Mouse (Mus musculus) adrenal gland, postnatal 36 days (tissue): ENCODE measurements at regions not wholly inside any gene's neighbourhood (a gene's known extent, or its start where the extent isn't known, plus 50 kb on each side); places are given as distances from the start of the nearest gene placed in this dataset.

ENCODE experiments used
- DNase-seq, 2 experiments: peaks; one replicate each; pipeline ENCODE4 v3.0.0; 2021; ENCODE audit warnings: mixed read lengths in 1 of 2

DNA sequence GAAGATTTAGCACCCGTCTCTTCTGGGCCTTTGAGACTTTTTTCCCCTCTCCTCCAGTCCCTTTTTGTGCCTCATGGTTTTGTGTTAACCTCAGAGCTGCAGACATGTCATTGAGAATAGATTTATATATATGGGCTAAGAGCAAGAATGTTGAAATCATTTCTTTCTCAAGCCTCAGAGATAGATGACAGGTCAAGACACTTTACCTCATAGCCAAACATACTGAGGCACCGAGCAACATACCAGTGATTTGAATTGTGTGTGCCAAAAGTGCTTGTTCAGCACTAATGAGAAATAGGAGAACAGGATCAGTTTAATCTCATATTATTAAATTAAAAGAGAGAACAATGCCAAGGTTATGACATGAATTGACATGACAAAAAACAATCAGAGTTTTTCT lies 464.2 kb upstream of the Marcks start:
- no peak for DNase-seq

DNA sequence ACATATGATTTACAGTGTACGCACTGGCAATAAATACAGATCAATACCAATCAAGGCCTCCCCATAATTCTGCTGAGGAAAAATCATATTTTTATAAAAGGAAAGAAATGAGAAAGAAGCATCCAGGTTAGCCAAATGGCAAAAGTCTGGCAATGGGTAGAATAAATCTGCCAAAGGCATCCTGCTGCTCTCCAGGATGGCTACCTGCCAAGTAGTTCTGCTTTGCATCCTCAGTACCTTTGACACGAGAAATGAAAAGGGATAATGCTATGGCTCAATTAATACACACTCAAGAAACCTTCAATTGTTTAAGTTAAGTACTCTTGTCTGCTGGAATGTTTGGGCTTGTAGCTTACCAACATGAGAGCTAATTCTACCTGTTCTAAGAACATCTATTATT lies 451.2 kb upstream of the Marcks start:
- no peak for DNase-seq

DNA sequence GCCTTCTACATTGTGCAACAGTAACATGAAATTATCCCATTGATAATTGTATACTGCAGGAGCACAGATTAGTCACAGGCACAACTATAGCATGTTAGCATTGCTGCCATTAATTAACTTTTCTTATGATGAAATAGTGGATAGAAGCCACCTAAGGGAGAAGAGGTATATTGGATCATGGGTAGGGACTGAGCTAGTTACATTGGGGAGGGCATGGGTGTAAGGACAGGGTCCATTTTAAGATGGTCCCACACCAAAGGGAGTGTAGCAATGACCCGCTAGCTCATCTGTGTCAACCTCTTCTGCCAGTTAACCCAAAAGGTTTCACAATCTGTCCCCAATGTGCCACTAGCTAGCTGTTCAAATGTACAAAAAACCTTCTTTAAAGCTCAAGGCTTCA lies 450.3 kb upstream of the Marcks start:
- no peak for DNase-seq

DNA sequence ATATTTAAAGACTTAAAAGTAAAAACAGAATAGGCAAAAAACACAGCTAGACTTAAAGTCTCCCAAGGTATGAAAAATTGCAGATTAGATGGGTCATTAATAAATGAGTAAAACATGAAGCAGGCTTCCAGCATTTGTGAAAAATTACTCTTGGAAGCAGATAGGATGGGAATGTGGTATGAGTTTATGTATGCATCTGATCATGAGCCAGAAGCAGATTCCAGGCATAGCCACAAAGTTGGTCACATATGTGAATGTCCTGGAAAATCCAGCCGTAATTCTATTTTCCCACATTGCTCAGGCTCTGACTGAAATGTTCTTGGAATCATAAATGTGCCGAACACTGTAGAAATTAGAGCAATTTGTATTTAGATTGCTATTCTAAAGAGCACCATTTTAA lies 432.5 kb upstream of the Marcks start:
- DNase-seq: no peak

DNA sequence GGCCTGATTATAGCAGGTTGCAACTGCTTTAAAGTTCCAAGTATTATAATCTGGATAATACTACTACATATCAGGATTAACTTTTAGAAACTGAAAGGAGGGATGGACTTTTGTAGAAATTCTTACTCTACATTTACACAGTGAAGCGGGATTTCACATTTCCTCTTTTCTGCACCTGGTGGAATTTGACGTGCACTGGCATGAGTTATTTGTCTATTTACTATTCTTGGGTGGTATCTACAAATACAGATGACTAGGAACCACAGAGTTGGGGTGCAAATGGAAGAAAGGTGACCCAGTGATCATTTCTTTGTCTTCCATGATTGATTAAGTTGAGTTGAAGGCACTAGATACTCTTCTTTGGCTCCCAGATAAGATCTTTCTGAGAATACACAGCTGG lies 423.0 kb upstream of the Marcks start:
- no peak for DNase-seq

DNA sequence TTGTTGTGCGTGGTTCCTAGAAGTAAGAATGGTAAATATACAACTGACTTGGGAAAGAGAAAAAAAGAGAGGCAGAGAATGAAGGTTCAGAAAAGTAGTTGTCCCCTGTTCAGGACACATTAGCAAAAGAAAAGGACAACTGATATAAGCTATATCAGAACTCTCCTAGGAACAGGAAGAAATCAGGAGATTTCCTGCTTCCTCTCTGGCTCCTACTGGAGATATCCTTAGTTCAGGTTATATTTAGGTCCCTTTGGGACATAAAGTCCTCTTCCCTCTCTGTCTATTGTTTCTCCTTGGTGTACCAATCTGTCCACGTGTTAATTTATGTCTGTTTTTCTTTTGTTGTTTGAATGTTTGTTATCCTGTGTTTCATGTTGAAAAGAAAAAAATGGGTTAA lies 410.7 kb upstream of the Marcks start:
- no peak for DNase-seq

DNA sequence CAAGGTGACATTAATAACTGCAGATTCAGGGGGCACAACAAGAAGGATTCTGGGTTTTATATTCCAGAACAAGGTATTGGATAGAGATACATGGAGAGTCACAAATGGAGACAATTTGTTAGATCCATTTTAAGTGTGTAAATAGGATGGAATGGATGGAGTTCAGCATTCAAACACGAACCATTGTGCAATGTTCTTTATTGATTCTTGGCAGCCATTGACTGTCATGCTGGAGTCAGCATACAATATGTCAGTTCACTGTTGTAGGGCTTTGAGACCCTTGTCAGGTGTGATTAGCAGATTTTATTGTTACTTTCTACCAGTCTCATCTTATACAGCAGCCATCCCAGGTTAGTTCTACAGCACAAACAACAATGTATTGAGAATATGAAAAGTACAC lies 402.0 kb upstream of the Marcks start:
- DNase-seq: no peak

DNA sequence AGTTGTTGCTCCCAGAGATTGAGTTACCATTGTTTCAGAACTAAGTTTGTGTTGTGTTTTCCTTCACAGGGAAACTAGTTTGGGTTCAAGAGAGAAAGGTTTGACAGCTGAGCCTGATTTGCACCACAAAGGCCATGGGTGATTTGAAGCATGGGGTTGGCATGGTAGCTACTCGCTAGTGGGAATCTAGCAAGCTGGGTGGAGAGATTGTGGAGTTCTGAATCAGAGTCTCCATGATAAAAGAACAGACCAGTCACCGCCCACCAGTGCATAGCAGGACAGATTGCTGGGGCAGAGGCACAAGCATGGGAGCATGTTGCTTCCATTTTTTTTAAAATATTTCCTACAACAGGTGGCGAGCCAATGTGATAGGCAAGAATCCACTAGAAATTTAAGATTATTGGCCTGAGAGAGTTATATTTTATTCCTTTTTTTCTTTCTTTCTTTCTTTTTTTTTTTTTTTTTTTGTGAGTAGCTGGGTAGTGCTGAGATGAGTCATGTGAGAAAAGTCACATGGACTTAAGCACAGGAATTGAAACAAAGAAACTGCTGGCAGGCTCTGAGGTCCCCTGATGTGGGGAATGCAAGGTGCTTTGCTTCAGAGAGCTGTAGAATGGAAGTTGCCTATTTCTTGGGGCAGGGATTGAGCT lies 367.4 kb upstream of the Marcks start:
- no peak for DNase-seq

DNA sequence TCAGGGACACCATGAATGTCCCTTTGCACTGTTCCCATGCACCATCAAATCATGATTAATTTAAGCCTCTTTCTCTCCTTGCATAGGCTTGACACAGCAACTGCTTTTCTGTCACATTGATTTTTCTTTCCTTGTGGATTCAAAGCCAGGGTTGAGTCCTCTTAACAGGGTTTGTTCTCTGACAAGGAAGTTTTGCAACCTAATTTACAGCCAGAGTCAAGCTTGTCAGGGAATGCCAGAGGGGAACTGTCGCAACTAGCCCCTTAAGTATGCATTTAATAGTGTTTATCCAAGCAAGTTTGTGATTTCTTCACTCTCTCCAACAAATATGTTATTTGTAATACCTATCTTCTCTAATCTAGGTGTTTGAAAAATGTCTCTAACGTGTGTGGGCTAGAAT lies 365.7 kb upstream of the Marcks start:
- no peak for DNase-seq

DNA sequence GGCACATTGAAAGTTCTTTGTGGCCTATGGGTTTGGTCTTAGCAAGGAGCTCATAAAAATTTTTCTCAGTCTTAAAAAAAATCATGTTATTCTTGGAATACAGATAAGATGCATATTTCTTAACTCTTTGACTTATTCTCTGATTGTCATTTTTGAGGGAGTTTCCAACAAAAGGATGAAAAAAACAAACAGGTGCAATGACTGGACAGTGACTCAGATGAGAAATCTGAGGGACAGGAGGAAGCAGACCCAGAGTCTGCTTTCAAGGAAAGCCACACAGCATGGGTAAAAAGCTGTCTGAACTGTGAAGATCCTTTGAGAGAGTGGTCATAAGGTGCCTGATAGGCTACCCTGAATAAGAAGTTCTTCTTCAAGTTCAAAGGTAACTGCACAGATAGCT lies 363.8 kb upstream of the Marcks start:
- DNase-seq: no peak

DNA sequence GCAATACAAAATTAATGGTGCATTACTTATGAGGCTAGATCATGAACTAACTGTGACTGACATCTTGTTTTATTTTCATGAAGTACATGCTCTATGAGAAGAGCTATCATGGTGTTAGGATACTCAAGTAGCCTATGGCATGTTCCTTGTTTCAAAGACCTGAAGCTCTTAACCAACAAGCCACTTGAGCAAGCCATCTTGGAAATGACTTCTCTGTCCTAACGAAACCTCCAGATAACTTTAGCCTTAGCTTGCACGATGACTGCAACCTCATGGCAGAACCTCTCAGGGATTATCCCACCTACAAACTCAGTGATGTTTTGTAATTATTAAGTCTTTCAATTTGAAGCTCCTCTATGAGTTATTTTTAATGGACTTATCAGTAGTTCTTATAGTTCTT lies 362.3 kb upstream of the Marcks start:
- DNase-seq: no peak

DNA sequence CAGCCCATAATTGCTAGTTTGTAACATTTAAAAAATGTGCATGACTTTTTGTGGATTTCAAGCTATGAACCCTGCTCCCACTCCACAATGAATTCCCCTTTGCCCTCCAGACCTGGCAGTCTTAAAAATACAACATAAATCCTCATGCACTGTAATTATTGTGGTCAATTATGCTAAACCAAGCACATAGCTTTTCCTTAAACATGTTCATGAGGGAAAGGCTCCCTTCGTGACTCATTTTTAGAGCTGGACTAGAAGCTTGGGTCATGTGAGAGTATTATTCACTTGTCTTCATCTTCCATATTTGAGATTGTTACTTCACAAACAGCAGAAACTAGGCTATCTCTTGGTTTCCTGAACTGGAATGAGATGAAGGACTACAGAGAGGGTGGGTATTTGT lies 356.7 kb upstream of the Marcks start:
- no peak for DNase-seq

DNA sequence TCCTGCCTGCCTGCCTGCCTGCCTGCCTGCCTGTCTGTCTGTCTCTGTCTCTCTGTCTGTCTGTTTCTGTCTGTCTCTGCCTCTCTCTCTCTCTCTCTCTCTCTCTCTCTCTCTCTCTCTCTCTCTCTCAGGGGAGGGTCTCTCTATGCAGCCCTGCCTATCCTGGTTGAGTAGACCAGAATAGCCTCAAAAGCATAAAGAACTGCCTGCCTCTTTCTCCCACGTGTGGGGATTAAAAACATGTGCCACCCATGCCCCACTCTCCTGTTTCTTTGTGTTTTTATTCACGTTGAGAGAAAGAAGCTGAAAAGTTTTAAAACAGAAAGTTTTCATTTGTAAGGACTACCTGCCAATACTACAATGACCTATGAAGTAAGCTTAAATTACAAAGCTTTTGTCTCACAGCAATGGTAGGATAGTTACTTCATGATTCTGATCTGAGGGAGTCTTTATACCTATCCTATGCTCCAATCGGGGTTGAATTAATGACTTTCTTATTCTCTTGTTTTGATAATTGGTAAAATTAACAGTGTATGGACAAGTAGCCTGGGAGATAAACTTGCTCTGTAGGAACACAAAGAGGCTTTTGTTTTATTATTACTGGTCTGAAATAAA lies 355.9 kb upstream of the Marcks start:
- DNase-seq: no peak

DNA sequence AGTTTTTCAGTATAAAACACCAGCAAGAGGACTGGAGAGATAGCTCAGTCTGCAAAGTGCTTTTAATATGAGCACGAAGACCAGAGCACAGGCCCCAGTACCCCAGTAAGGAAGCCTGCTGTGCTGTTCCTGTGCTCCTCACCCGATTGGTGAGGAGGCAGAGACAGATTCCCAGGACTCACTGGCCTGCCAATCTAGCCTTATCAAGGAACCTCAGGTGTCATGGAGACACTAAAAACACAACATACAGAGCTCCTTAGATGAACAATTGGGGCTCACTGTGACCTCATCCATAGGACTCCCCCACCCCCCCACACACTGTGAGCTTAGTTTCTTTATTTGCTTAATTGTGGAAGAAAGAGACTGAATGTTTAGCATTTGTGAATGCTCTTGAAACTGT lies 355.4 kb upstream of the Marcks start:
- DNase-seq: no peak

DNA sequence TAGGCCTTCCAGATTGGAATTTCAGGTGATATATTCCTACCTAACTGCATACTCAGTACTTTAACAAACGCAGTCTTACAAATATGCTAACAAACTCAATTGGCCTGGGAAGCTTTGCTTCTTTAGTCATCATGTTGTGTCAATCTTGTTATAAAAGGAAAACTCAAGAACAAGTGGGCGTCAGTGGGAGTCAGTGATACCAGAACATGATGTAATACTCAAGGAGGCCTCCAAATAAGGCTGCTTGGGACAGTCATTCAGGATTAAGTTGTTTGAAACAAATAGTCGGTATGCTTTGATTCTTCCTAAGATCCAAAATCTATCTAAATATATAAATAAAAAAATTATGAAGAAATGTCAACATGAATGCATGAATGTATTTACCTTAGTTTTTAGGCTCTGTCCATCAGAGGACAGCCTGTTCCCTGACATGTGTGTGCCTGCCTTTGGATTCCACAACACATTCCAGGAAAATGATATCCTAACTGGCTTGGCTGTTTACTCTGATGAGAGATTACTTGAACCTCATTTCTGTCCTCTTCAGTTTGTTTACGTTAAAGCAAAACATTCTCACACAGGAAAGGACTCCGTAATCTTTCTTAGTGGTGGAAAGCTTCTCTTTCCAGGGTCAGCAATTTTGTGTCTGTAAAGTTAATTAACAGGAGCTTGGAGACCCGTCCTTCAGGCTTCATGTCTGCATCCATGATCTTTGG lies 345.7 kb upstream of the Marcks start:
- no peak for DNase-seq

DNA sequence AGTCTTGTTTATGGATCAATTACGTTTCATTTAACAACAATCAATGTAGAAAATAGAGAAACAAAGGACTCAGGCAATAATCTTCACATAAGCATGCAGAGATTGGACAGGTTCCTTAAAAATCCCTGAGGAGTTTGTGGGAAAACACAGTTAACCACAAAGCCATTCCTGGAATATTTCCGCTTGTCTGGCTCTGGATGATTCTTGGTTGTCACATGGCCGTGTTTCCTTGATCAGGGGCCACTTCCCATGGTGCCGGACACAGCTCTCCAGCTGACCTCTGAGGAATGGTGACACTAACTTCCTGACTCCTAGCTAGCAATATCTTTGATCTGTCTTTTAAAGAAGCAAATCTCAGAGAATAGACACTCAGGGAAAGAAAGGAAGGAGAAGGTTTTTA lies 344.8 kb upstream of the Marcks start:
- DNase-seq: peak in 1 of 2 experiments; percentile 26

DNA sequence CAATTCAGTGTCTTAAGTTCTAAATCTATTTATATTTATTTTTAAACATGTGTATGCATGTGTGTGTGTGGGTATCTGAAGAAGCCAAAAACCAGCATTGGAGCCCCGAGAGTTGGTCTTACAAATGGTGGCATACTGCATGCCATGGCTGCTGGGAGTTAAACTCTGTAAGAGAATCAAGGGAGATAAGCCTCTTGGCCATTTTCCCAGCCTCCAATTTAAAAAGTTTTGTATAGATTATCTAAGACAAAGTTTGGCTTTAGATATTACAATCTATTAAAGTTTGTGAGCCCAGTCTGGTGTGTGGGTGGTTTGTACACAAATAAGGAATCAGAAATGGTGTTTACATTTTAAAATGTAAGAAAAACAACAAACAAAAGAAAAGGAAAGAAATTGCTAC lies 343.2 kb upstream of the Marcks start:
- no peak for DNase-seq

DNA sequence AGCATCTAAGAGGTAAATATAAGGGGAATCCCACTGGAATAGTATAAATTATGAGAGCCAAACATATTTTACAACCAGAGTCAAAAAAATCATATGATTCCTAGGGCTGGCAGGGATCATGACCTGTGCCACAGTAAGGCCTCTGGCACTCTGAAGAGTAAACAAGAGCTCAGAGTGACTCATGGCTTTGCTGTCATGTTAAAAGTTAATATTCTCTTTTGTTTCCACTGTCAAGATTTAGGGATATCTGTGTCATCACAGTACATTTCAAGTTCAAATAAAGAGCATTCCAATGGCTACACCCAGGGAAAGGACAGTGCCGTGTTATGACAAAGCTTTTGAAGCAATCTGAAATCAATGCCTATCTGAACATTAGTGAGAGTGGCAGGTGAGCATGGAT lies 341.6 kb upstream of the Marcks start:
- DNase-seq: peak; percentile 17 to 33

DNA sequence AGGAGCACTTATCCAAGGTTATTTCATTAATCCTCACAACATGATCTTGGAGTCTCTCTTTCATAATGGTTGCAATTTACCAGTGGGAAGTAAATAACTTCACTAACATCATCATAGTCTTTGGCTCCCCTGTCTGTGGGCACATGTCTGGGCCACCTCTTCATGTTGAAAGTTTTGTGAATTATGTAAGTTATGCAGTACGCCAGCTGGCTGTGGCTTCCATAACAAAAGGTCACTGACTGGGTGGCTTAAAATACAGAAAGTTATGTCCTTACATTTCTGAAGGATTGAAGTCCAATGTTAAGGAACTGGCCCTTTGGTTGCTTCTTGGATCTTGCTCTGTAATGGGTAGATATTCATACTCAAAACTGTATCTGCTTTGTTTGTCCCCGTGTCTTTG lies 339.4 kb upstream of the Marcks start:
- DNase-seq: peak; percentile 5 to 22

DNA sequence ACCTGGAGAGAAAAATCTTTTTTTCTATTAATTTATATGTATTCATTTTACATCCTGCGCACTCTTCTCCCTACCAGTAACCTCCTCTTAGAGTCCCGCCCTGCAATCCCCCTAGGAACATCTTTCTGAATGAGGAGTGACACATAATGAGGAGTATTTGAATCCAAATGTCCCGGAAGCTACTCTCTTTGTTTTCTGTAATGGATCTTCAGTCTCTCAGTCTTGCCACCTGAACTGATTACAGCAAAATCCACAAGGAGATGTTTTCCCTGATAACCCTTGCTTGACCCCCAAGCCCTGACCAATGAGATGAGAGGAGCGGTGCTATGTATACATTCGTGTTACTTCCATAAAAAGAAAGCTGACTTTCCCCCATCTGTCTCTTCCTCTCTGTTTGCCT lies 334.4 kb upstream of the Marcks start:
- DNase-seq: no peak

DNA sequence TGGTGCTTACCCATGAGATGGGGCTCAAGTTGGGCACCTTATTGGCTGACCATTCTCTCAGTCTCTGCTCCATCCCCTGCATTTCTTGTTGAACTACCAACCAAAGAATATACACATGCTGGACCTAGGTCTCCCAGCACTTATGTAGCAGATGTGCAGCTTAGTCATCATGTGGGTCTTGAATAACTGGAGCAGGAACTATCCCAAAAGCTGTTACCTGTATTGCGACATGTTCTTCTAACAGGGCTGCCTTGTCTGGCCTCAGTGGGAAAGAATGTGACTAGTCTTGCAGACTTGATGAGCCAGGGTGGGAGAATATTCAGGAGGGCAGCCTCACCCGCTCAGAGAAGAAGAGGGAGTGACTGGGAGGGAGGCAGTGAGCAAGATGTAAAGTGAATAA lies 318.7 kb upstream of the Marcks start:
- DNase-seq: no peak

DNA sequence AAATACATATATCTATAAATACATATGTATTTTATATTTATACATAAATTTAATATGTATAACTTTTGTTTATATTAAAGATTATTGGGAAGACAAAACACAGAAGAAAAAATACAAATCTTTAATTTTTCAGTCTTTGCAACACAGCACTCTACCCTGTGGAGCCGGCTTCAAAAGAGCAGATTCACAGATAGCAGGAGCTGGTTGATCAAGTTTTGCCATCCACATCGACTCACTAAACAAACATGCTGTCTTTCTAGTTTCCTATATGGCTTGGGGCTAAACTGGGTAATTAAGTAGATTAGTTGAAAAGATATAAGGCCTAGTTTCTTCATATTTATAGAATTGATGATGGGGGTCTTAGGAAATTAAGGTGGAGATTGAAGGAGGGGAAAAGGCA lies 311.2 kb upstream of the Marcks start:
- no peak for DNase-seq

DNA sequence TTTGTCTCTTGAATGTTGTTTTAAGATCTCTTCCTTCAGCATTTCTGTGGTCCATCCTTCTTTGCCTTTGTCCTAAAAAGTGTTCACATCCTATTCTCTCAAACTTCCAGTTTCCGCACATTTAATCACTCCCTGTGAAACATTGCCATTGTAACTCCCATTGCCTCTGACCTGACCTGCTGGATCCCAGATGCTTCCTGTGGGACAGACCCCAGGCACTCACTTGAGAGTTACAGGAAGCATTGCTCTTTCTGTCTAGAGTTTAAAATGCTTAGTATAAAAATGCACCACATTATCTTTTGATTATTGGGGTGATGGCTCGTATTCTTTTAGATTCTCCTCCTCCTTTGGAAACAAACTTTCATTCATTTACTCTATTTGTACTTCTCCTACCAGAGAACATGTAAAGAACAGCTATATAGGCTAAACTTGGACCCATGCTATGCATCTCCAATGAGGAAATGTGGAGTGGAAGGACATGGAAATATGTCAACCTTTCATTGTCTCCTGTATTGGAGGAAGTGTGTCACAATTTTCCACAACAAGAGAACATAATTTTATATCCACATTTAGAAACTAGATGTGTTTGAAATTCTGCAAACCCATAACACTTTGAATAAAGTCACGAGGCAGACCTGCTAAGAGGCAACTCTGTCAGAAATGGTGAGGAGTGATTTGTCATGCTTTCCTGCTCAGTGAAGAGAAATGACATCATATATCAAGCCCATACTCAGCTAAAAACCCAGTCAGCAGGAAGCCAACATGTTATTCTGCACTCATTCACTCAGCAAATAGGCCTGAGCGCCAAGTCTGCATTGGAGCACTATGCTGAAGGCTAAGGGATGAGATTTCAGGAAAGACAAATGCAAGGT lies 308.8 kb upstream of the Marcks start:
- DNase-seq: peak; percentile 18 to 21
